Mouse (Mus musculus) thymus, adult 2 months (tissue): ENCODE data around the gene Cd300ld.
"Not testable (repeated sequence)": the region's sequence is repeated elsewhere in the genome, so short reads cannot be mapped to it uniquely, and the experiment has no call there.

Experiments
- CTCF ChIP-seq: fragments of 200-500 bp; IDR thresholded peaks from 2 replicates; pipeline ENCODE4 v1.5.1; 2012; ENCODE audit warnings: mild to moderate bottlenecking, control low read depth, low read length, moderate library complexity, borderline replicate concordance; ENCODE audit not compliant: control insufficient read depth, poor library complexity, insufficient read depth; ENCODE audit errors: extremely low read depth
- POLR2A ChIP-seq: fragments of 200-500 bp; IDR thresholded peaks from 2 replicates; pipeline ENCODE4 v1.6.1; 2012; ENCODE audit warnings: mild to moderate bottlenecking, low read length, control low read depth, moderate library complexity; ENCODE audit not compliant: control insufficient read depth, poor library complexity, insufficient read depth; ENCODE audit errors: extremely low read depth

DNA sequence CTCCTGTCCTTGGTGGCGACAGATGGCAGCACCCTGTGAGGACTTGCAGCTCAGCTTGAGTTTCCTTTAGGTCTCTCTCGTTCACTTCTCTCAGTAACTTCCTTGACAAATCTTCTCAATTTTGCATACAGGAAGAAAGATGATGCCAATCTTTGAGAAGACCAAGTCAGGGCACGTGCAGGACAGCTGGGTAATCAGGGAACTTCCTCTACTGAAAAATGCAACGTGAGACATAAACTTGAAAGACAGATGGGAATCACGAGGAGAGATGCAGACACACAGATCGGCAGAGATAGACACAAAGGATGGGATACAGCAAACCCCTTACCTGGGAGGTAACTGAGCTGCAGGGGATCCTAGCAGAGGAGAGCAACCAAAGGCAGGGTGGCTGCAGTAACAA is 37.2 kb upstream of the Cd300ld start, which contains the start of gene Cd300ld4:
- TF ChIP-seq POLR2A, CTCF: not testable (repeated sequence)
